Mouse (Mus musculus) gastrocnemius, adult 18-20 months (tissue): ENCODE measurements around the gene Siva1. TPM values are rescaled to one million over a fixed set of nuclear protein-coding genes. Genes with fewer than 3 reads are reported as not detected.

Experiments
- DNase-seq: peaks from one replicate; pipeline ENCODE4 v3.0.0; 2021; ENCODE audit warnings: low spot score
- microRNA-seq: library from miRNA; unstranded; fragments of <30 nt; microRNA quantifications from one replicate; pipeline ENCODE4 v1.2.0, GENCODE M21; 2021
- total RNA-seq, 2 experiments: library from RNA; stranded (reverse); gene quantifications; 2 replicates each; pipeline ENCODE4 v1.2.3; 2021

Siva1 gene
- total RNA-seq, 2 experiments from 2014 or later = 21.6 to 22.7 TPM

- DNase-seq = no peak
Observed at GRCm38 (mm10) chr12:112677943-112678554, 33.6 kb downstream of the Siva1 start.

- peak; percentile 58 for DNase-seq
Observed at GRCm38 (mm10) chr12:112678555-112679026, 34.1 kb downstream of the Siva1 start, which contains the start of gene Zbtb42. Gene Zbtb42 (plus strand): TSS chr12:112678828.

- DNase-seq = no peak
Observed at GRCm38 (mm10) chr12:112679027-112679996, 34.8 kb downstream of the Siva1 start.

- no peak for DNase-seq
Observed at GRCm38 (mm10) chr12:112683351-112683750, 38.9 kb downstream of the Siva1 start.

- DNase-seq = no peak
Observed at GRCm38 (mm10) chr12:112688458-112688857, 44.0 kb downstream of the Siva1 start.

GRCm38 (mm10) chr12:112693185-112694126 lies 49.0 kb downstream of the Siva1 start:
- peak; percentile 94 for DNase-seq

GRCm38 (mm10) chr12:112694127-112694475 lies 49.6 kb downstream of the Siva1 start:
- no peak for DNase-seq

- no peak for DNase-seq
Observed at GRCm38 (mm10) chr12:112696806-112697425, 52.4 kb downstream of the Siva1 start.

Small RNA genes within 50 kb of the gene (microRNA-seq; reads per million reads assigned to microRNA genes)
- not detected for gene Mir6939

Other genes with a start within 250 kb of the Siva1 start
- 1 to 10 TPM; 1.9 to 2.7 TPM for gene A530016L24Rik, start 155.2 kb upstream of the Siva1 start, total RNA-seq
- not detected for gene Tmem179, start 127.9 kb upstream of the Siva1 start, total RNA-seq
- 10 to 100 TPM in 1 of 2 experiments, 1 to 10 TPM in 1; 7.7 to 11.0 TPM for gene Inf2, start 55.9 kb upstream of the Siva1 start, total RNA-seq
- 1,000 to 10,000 TPM in 1 of 2 experiments, 100 to 1,000 TPM in 1; 975 to 1,075 TPM for gene Adssl1, start 24.6 kb upstream of the Siva1 start, total RNA-seq
- 10 to 100 TPM; 44.7 to 49.5 TPM for gene Akt1, start 30.2 kb downstream of the Siva1 start, total RNA-seq
- gene Zbtb42, start 34.1 kb downstream of the Siva1 start, total RNA-seq = under 1 TPM; 0.59 to 0.90 TPM
- gene Cep170b, start 75.8 kb downstream of the Siva1 start, total RNA-seq = 10 to 100 TPM in 1 of 2 experiments, 1 to 10 TPM in 1; 9.0 to 12.8 TPM
- 1 to 10 TPM; 1.3 to 3.4 TPM for gene Pld4, start 116.0 kb downstream of the Siva1 start, total RNA-seq
- gene Ahnak2, start 158.0 kb downstream of the Siva1 start, total RNA-seq = 1 to 10 TPM; 7.2 to 7.8 TPM
- gene Clba1, start 164.3 kb downstream of the Siva1 start, total RNA-seq = under 1 TPM; 0.34 to 0.57 TPM
- gene Cdca4, start 184.7 kb downstream of the Siva1 start, total RNA-seq = 1 to 10 TPM; 2.2 to 2.8 TPM
- gene Gpr132, start 223.5 kb downstream of the Siva1 start, total RNA-seq = under 1 TPM in 1 of 2 experiments, not detected in 1; 0.14 TPM